Mouse (Mus musculus) thymus, adult 2 months (tissue): ENCODE data around the gene B230217C12Rik. TPM values are rescaled to one million over a fixed set of nuclear protein-coding genes. Genes with fewer than 3 reads are reported as not detected.
"Not testable (repeated sequence)": the region's sequence is repeated elsewhere in the genome, so short reads cannot be mapped to it uniquely, and the experiment has no call there.

Source experiments
- DNase-seq: peaks from one replicate; pipeline ENCODE4 v3.0.0; 2021
- H3K27ac ChIP-seq: fragments of 200-500 bp; 2 replicates; pipeline ENCODE4 v1.5.1; 2012; ENCODE audit warnings: low read length, control low read depth; ENCODE audit not compliant: control insufficient read depth, insufficient read depth
- H3K27me3 ChIP-seq: fragments of 200-500 bp; 2 replicates; pipeline ENCODE4 v1.6.1; 2012; ENCODE audit warnings: mild to moderate bottlenecking, low read length, moderate library complexity, mixed read lengths; ENCODE audit not compliant: control insufficient read depth, insufficient read depth
- H3K36me3 ChIP-seq: fragments of 200-500 bp; 2 replicates; pipeline ENCODE4 v1.6.1; 2012; ENCODE audit warnings: mild to moderate bottlenecking, low read length, moderate library complexity; ENCODE audit not compliant: control insufficient read depth, insufficient read depth
- H3K4me1 ChIP-seq: fragments of 200-500 bp; replicated peaks from 2 replicates; pipeline ENCODE4 v1.6.1; 2012; ENCODE audit warnings: low read length; ENCODE audit not compliant: control insufficient read depth, insufficient read depth
- H3K4me3 ChIP-seq: fragments of 200-500 bp; 2 replicates; pipeline ENCODE4 v1.5.1; 2012; ENCODE audit warnings: mild to moderate bottlenecking, low read length, control low read depth, moderate library complexity; ENCODE audit not compliant: control insufficient read depth, insufficient read depth
- CTCF ChIP-seq: fragments of 200-500 bp; IDR thresholded peaks from 2 replicates; pipeline ENCODE4 v1.5.1; 2012; ENCODE audit warnings: mild to moderate bottlenecking, control low read depth, low read length, moderate library complexity, borderline replicate concordance; ENCODE audit not compliant: control insufficient read depth, poor library complexity, insufficient read depth; ENCODE audit errors: extremely low read depth
- POLR2A ChIP-seq: fragments of 200-500 bp; IDR thresholded peaks from 2 replicates; pipeline ENCODE4 v1.6.1; 2012; ENCODE audit warnings: mild to moderate bottlenecking, low read length, control low read depth, moderate library complexity; ENCODE audit not compliant: control insufficient read depth, poor library complexity, insufficient read depth; ENCODE audit errors: extremely low read depth
- WGBS: fragments of 180-500 bp; shearing (Covaris S2); methylation state at CpG from one replicate; pipeline ENCODE4 v1.1.7; 2018; 5-methylcytosine and 5-hydroxymethylcytosine counted together
- polyA plus RNA-seq: library from polyadenylated mRNA; depleted of rRNA; stranded (reverse); fragments of >200 nt; gene quantifications from 2 replicates; pipeline ENCODE4 v1.2.3, GENCODE M21; 2012

B230217C12Rik gene
- polyA plus RNA-seq, 1 experiment = 6.2 TPM

- Histone ChIP-seq H3K4me3 (no peak overlapping the region), H3K4me1 (peaks cover 33% of the 10 kb centered on the region), H3K27me3 (no peaks in the 10 kb centered on the region), H3K27ac (no peak overlapping the region), H3K36me3 (peaks cover 13% of the 10 kb centered on the region)
- no peak for DNase-seq
- WGBS = 70% methylated on average over 6 of the region's 6 CpGs
- TF ChIP-seq POLR2A (no peak), CTCF (no peak)
Measured at GRCm38 (mm10) chr11:97830501-97830900, 10.1 kb upstream of the B230217C12Rik start.

- no peaks in the 10 kb centered on the region for H3K27me3 ChIP-seq
- TF ChIP-seq POLR2A (no peak), CTCF (no peak)
- H3K36me3 ChIP-seq = peaks cover 13% of the 10 kb centered on the region
- H3K4me1 ChIP-seq = peaks cover 32% of the 10 kb centered on the region
- H3K27ac ChIP-seq = no peak overlapping the region
- 93% methylated on average over 11 of the region's 11 CpGs for WGBS
- H3K4me3 ChIP-seq = no peak overlapping the region
- DNase-seq = no peak
Measured at GRCm38 (mm10) chr11:97832001-97832400, 8.6 kb upstream of the B230217C12Rik start.

GRCm38 (mm10) chr11:97833352-97833751 is 7.2 kb upstream of the B230217C12Rik start:
- no peak overlapping the region for H3K27ac ChIP-seq
- H3K36me3 ChIP-seq = peaks cover 13% of the 10 kb centered on the region
- no peaks in the 10 kb centered on the region for H3K27me3 ChIP-seq
- no peak for DNase-seq
- WGBS = 98% methylated on average over 15 of the region's 15 CpGs
- H3K4me3 ChIP-seq = no peak overlapping the region
- TF ChIP-seq CTCF (no peak), POLR2A (no peak)
- H3K4me1 ChIP-seq = peaks cover 39% of the 10 kb centered on the region

GRCm38 (mm10) chr11:97836541-97836940 is 4.0 kb upstream of the B230217C12Rik start:
- 51% methylated on average over 8 of the region's 8 CpGs for WGBS
- Histone ChIP-seq H3K4me3 (no peak overlapping the region), H3K27ac (0 out of 2 replicates have a peak overlapping the region, but pooled peaks have one; percentile 24), H3K36me3 (peaks cover 13% of the 10 kb centered on the region), H3K4me1 (peaks cover 31% of the 10 kb centered on the region), H3K27me3 (no peaks in the 10 kb centered on the region)
- TF ChIP-seq CTCF (no peak), POLR2A (no peak)
- DNase-seq = peak; percentile 39

- H3K27ac ChIP-seq, H3K4me3 ChIP-seq, DNase-seq, H3K27me3 ChIP-seq: not testable (repeated sequence)
- H3K4me1 ChIP-seq = peaks cover 31% of the 10 kb centered on the region
- peaks cover 13% of the 10 kb centered on the region for H3K36me3 ChIP-seq
- 79% methylated on average over 9 of the region's 9 CpGs for WGBS
Measured at GRCm38 (mm10) chr11:97837051-97837450, 3.5 kb upstream of the B230217C12Rik start.

GRCm38 (mm10) chr11:97837641-97838149 is 2.9 kb upstream of the B230217C12Rik start:
- DNase-seq = no peak
- Histone ChIP-seq H3K4me3 (no peak overlapping the region), H3K36me3 (peaks cover 13% of the 10 kb centered on the region), H3K4me1 (peaks cover 31% of the 10 kb centered on the region), H3K27me3 (no peaks in the 10 kb centered on the region), H3K27ac (no peak overlapping the region)
- no peak for TF ChIP-seq POLR2A
- TF ChIP-seq CTCF = no peak
- WGBS = 61% methylated on average over 7 of the region's 7 CpGs

- 87% methylated on average over 10 of the region's 10 CpGs for WGBS
- no peak for DNase-seq
- peaks cover 9% of the 10 kb centered on the region for H3K36me3 ChIP-seq
- no peak overlapping the region for H3K4me3 ChIP-seq
- no peaks in the 10 kb centered on the region for H3K27me3 ChIP-seq
- no peak overlapping the region for H3K27ac ChIP-seq
- TF ChIP-seq POLR2A (no peak), CTCF (no peak)
- H3K4me1 ChIP-seq = peaks cover 31% of the 10 kb centered on the region
Measured at GRCm38 (mm10) chr11:97838779-97839440, 1.7 kb upstream of the B230217C12Rik start.
